Mouse (Mus musculus) midbrain, embryonic 11.5 days (tissue): ENCODE measurements around the gene Rab3ip. TPM values are rescaled to one million over a fixed set of nuclear protein-coding genes. Genes with fewer than 3 reads are reported as not detected.

Experiments used
- ATAC-seq: fragments of 200-750 bp; cut with Nextera tagmentation; 2 replicates; pipeline ENCODE4 v1.8.0; 2017; ENCODE audit warnings: moderate TSS enrichment, moderate library complexity; ENCODE audit not compliant: low FRiP score
- DNase-seq: peaks from one replicate; pipeline ENCODE4 v3.0.0; 2015; ENCODE audit warnings: low spot score; ENCODE audit errors: missing footprints
- H3K27ac ChIP-seq: fragments of 300-500 bp; sonication (generic); 2 replicates; pipeline ENCODE4 v1.5.1; 2014; ENCODE audit warnings: low read depth, low read length
- H3K27me3 ChIP-seq: fragments of 300-500 bp; sonication (generic); 2 replicates; pipeline ENCODE4 v1.6.1; 2014; ENCODE audit warnings: mild to moderate bottlenecking, low read length, moderate library complexity, mixed read lengths; ENCODE audit not compliant: control insufficient read depth, insufficient read depth
- H3K36me3 ChIP-seq: fragments of 300-500 bp; sonication (generic); 2 replicates; pipeline ENCODE4 v1.6.1; 2014; ENCODE audit warnings: mild to moderate bottlenecking, low read length, moderate library complexity, mixed read lengths; ENCODE audit not compliant: control insufficient read depth, insufficient read depth
- H3K4me1 ChIP-seq: fragments of 300-500 bp; sonication (generic); 2 replicates; pipeline ENCODE4 v1.6.1; 2014; ENCODE audit warnings: low read length; ENCODE audit not compliant: control insufficient read depth, insufficient read depth
- H3K4me2 ChIP-seq: fragments of 300-500 bp; sonication (generic); 2 replicates; pipeline ENCODE4 v1.6.1; 2014; ENCODE audit warnings: mild to moderate bottlenecking, moderate library complexity
- H3K4me3 ChIP-seq: fragments of 300-500 bp; sonication (generic); 2 replicates; pipeline ENCODE4 v1.5.1; 2014; ENCODE audit warnings: low read depth, low read length
- H3K9ac ChIP-seq: fragments of 300-500 bp; sonication (generic); 2 replicates; pipeline ENCODE4 v1.6.1; 2014; ENCODE audit warnings: low read length
- H3K9me3 ChIP-seq: fragments of 300-500 bp; sonication (generic); 2 replicates; pipeline ENCODE4 v1.6.1; 2016; ENCODE audit warnings: low read length; ENCODE audit not compliant: control insufficient read depth
- WGBS: fragments of 180-500 bp; shearing (Covaris S2); extraction: QIAGEN DNeasy Blood & Tissue Kit; methylation state at CpG from one replicate; pipeline ENCODE4 v1.1.7; 2014; 5-methylcytosine and 5-hydroxymethylcytosine counted together
- polyA plus RNA-seq: library from polyadenylated mRNA; unstranded; fragments of >200 nt; fragmentation: Nextera tagmentation; extraction: Ambion mirVana; gene quantifications from 2 replicates; pipeline ENCODE4 v1.2.1, GENCODE M21; 2014

The Rab3ip gene
- polyA plus RNA-seq, 1 experiment from 2014 or later = 41.1 TPM

DNA sequence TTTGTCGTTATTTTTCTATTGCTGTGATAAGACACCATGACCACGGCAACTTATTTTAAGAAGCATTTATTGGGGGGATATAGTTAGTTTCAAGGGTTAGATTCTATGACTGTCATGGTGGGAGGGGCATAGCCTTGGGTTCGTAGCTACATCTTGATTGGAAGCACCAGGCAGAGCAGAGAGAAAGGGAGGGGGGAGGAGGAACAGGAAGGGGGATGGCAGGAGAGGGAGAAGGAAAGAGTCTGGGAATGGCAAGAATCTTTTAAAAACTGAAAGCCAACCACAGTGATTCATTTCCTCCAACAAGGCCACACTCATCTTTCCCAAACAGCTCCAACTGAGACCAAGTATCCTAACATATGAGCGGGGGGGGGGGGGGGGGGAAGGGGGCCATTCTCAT, 32.0 kb upstream of the Rab3ip start:
- 76% methylated on average over 3 of the region's 4 CpGs for WGBS
- H3K27me3 ChIP-seq = no peaks in the 10 kb centered on the region
- DNase-seq = no peak
- H3K4me1 ChIP-seq = peaks cover 11% of the 10 kb centered on the region; the same call in 1 of the 2 replicates
- no peak overlapping the region for H3K4me3 ChIP-seq
- no peak for ATAC-seq
- no peaks in the 10 kb centered on the region for H3K9me3 ChIP-seq
- H3K4me2 ChIP-seq = no peak overlapping the region
- H3K36me3 ChIP-seq = no peaks in the 10 kb centered on the region
- no peak overlapping the region for H3K9ac ChIP-seq
- H3K27ac ChIP-seq = no peak overlapping the region

GRCm38 (mm10) chr10:116980888-116981287, 30.3 kb upstream of the Rab3ip start:
- DNase-seq (peak; percentile 90), ATAC-seq (no peak)
- WGBS = 71% methylated on average over 3 of the region's 3 CpGs
- H3K27me3 ChIP-seq = no peaks in the 10 kb centered on the region
- H3K27ac ChIP-seq = no peak overlapping the region
- H3K4me3 ChIP-seq = no peak overlapping the region
- no peaks in the 10 kb centered on the region for H3K4me1 ChIP-seq
- H3K36me3 ChIP-seq = no peaks in the 10 kb centered on the region
- H3K9me3 ChIP-seq = no peaks in the 10 kb centered on the region
- no peak overlapping the region for H3K9ac ChIP-seq
- no peak overlapping the region for H3K4me2 ChIP-seq

DNA sequence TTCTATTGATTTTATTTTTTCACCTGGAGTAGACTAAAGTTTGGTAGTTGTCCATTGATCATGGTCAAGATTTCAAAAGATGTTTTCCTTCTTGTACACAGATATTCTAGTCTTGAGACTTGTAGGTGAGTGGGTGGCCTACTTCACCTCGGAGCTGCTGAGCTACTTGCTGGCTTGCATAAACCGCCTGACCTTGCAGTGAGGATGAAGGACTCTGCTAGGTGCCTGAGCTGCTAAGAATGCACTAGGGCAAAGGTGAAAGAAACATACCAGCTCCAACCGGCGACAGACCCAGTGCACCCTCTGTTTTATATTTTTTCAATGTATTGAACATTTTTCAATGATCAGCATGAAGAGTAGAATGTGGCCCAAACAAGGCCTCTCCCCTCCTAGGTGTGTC, 29.7 kb upstream of the Rab3ip start:
- no peak overlapping the region for H3K4me3 ChIP-seq
- no peaks in the 10 kb centered on the region for H3K27me3 ChIP-seq
- H3K4me2 ChIP-seq = no peak overlapping the region
- no peak overlapping the region for H3K27ac ChIP-seq
- DNase-seq (no peak), ATAC-seq (no peak)
- H3K4me1 ChIP-seq = no peaks in the 10 kb centered on the region
- H3K9ac ChIP-seq = no peak overlapping the region
- H3K9me3 ChIP-seq = no peaks in the 10 kb centered on the region
- H3K36me3 ChIP-seq = no peaks in the 10 kb centered on the region
- 88% methylated on average over 4 of the region's 4 CpGs for WGBS

DNA sequence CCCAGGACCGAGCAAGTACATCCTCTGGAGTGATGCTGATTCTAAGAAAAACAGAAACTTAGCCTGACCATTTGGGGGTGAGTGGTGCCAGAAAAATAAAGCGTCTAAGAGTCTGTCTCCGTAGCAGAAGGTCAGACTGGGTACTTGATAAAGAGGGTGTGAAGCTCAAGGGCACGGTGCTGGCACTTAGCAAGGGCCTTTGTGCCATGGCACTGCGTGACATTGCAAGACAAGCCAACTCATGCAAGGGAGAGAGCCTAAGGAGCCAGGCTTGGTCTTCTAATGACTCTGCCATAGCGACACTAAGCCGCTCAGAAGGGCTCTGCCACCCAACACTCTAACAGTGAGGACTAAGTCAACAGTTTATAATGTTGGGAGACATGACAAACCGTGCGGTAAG, 28.3 kb upstream of the Rab3ip start:
- Histone ChIP-seq H3K4me2 (no peak overlapping the region), H3K9ac (no peak overlapping the region), H3K27me3 (no peaks in the 10 kb centered on the region), H3K4me3 (no peak overlapping the region), H3K27ac (no peak overlapping the region), H3K4me1 (no peaks in the 10 kb centered on the region), H3K9me3 (no peaks in the 10 kb centered on the region), H3K36me3 (no peaks in the 10 kb centered on the region)
- DNase-seq = no peak
- ATAC-seq = no peak
- 92% methylated on average over 9 of the region's 9 CpGs for WGBS

- H3K9ac ChIP-seq = no peak overlapping the region
- no peaks in the 10 kb centered on the region for H3K9me3 ChIP-seq
- H3K36me3 ChIP-seq = no peaks in the 10 kb centered on the region
- H3K4me1 ChIP-seq = no peaks in the 10 kb centered on the region
- H3K27me3 ChIP-seq = no peaks in the 10 kb centered on the region
- no peak overlapping the region for H3K4me3 ChIP-seq
- H3K27ac ChIP-seq = no peak overlapping the region
- no peak overlapping the region for H3K4me2 ChIP-seq
- 85% methylated on average over 2 of the region's 2 CpGs for WGBS
- DNase-seq (no peak), ATAC-seq (no peak)
Observed at GRCm38 (mm10) chr10:116977858-116978257, 27.3 kb upstream of the Rab3ip start.

- Histone ChIP-seq H3K4me2 (no peak overlapping the region), H3K9me3 (no peaks in the 10 kb centered on the region), H3K4me1 (no peaks in the 10 kb centered on the region), H3K27ac (no peak overlapping the region), H3K27me3 (no peaks in the 10 kb centered on the region), H3K4me3 (no peak overlapping the region), H3K9ac (no peak overlapping the region), H3K36me3 (no peaks in the 10 kb centered on the region)
- WGBS = 72% methylated on average over 4 of the region's 4 CpGs
- DNase-seq (no peak), ATAC-seq (no peak)
Observed at GRCm38 (mm10) chr10:116977455-116977854, 26.9 kb upstream of the Rab3ip start.

DNA sequence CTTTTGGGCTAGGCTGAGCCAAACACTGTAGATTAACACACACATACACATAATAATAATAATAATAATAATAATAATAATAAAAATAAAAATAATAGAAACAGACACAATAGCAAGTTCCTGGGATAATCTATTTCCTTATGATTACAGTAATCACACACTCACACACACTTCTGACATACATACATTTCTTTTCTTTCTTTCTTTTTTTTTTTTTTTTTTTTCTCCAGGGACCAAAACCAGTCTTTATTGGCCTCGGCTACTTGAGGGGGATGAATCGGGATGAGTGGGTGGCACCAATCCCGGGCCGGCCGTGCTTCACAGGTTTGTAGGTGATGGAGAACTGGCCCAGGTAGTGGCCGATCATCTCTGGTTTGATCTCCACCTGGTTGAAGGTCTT, 21.9 kb upstream of the Rab3ip start, which contains the start of gene Gm10271:
Gene Gm10271, minus strand, starts transcription at position 101 of the 400 bp plus-strand sequence.
- WGBS = 96% methylated on average over 6 of the region's 6 CpGs
- no peaks in the 10 kb centered on the region for H3K4me1 ChIP-seq

GRCm38 (mm10) chr10:116968741-116969140, 18.2 kb upstream of the Rab3ip start:
- H3K4me2 ChIP-seq = no peak overlapping the region
- H3K36me3 ChIP-seq = no peaks in the 10 kb centered on the region
- no peak for ATAC-seq
- 88% methylated on average over 4 of the region's 4 CpGs for WGBS
- no peak overlapping the region for H3K4me3 ChIP-seq
- DNase-seq = no peak
- H3K27me3 ChIP-seq = no peaks in the 10 kb centered on the region
- H3K4me1 ChIP-seq = no peaks in the 10 kb centered on the region
- H3K27ac ChIP-seq = no peak overlapping the region
- H3K9me3 ChIP-seq = no peaks in the 10 kb centered on the region
- no peak overlapping the region for H3K9ac ChIP-seq

More for the DNA sequence above, 21.9 kb upstream of the Rab3ip start, which contains the start of gene Gm10271:
- DNase-seq = no peak
- Histone ChIP-seq H3K27me3 (no peaks in the 10 kb centered on the region), H3K4me2 (no peak within 1 kb of the TSS), H3K36me3 (no peaks in the 10 kb centered on the region), H3K27ac (no peak within 1 kb of the TSS), H3K9ac (no peak within 1 kb of the TSS), H3K4me3 (no peak within 1 kb of the TSS), H3K9me3 (no peaks in the 10 kb centered on the region)
- ATAC-seq = no peak

- Histone ChIP-seq H3K9ac (no peak overlapping the region), H3K4me3 (no peak overlapping the region), H3K27ac (no peak overlapping the region), H3K36me3 (no peaks in the 10 kb centered on the region), H3K9me3 (no peaks in the 10 kb centered on the region), H3K4me1 (no peaks in the 10 kb centered on the region), H3K27me3 (no peaks in the 10 kb centered on the region), H3K4me2 (no peak overlapping the region)
- no peak for ATAC-seq
- WGBS = 89% methylated on average over 6 of the region's 6 CpGs
- DNase-seq = no peak
Observed at GRCm38 (mm10) chr10:116966065-116966464, 15.5 kb upstream of the Rab3ip start.

- Histone ChIP-seq H3K4me3 (no peak overlapping the region), H3K4me2 (no peak overlapping the region), H3K27ac (no peak overlapping the region), H3K9ac (no peak overlapping the region), H3K4me1 (no peaks in the 10 kb centered on the region), H3K36me3 (no peaks in the 10 kb centered on the region), H3K27me3 (no peaks in the 10 kb centered on the region), H3K9me3 (no peaks in the 10 kb centered on the region)
- 80% methylated on average over 5 of the region's 5 CpGs for WGBS
- no peak for ATAC-seq
- no peak for DNase-seq
Observed at GRCm38 (mm10) chr10:116965297-116965696, 14.7 kb upstream of the Rab3ip start.
